Mouse (Mus musculus) erythroblast, embryonic 14.5 days (primary cell): Measurements from ENCODE around the gene Veph1.

Source experiments
- GATA1 ChIP-seq: IDR thresholded peaks from 2 replicates; pipeline ENCODE4 v1.6.1; 2012; ENCODE audit warnings: low read length, inconsistent platforms, mixed read lengths
- TAL1 ChIP-seq: IDR thresholded peaks from 3 replicates; pipeline ENCODE4 v1.6.1; 2012; ENCODE audit warnings: low read length, inconsistent platforms, mixed read lengths

DNA sequence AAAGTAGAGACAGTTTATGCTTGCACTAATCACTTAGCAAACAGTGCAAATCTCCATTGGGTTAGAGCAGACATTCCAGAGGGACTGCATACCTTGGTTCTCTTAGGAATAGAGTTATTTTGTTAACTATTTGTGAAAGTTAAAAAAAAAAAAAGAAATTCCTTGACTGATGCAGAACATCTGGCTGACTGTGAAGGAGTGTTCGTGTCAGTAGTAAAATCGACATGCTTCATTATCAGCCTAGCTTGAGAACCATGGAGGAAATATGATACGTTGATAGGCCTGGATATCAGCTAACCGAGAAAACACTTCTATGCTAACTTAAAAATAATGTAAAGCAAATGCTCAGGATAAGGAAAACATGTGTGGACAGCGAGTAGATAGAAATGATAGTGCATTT lies 191.1 kb downstream of the Veph1 start:
- TF ChIP-seq GATA1 (no peak), TAL1 (no peak)
